Mouse (Mus musculus): ENCODE measurements around the gene Tbc1d1. TPM values are rescaled to one million over a fixed set of nuclear protein-coding genes. Genes with fewer than 3 reads are reported as not detected.

The Tbc1d1 gene
- polyA plus RNA-seq, 1 experiment from 2014 or later: 38.3 TPM

GRCm38 (mm10) chr5:64168990-64169540 is 13.0 kb downstream of the Tbc1d1 start:
- Histone ChIP-seq H3K4me3 (no peak overlapping the region), H3K27me3 (ENCODE audit: insufficient read depth, poor library complexity, severe bottlenecking) (no peaks in the 10 kb centered on the region), H3K36me3 (no peaks in the 10 kb centered on the region), H3K4me1 (no peaks in the 10 kb centered on the region), H3K9me3 (no peaks in the 10 kb centered on the region), H3K27ac (no peak overlapping the region)
- DNase-seq (ENCODE audit: low spot score): no peak
- WGBS: 90% methylated on average over 10 of the region's 10 CpGs

DNA sequence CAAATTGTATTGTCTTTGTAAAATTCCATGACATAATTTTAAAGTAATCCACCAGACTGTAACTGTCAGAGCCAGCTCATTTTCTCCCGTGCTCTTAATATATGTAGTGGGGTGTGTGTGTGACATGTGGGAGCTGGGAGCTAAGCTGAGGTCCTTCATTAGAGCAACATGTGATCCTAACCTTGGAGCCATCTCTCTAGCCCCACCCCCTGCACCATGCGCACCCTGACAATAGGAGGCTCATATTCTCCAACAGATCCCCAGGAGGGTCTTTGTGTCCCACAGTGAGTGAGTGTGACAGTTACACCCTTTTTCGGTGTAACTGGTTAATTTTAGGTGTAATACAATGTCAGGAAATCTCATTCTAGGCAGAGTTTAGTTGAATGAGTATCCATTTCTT is 16.8 kb downstream of the Tbc1d1 start:
- Histone ChIP-seq H3K36me3 (no peaks in the 10 kb centered on the region), H3K9me3 (no peaks in the 10 kb centered on the region), H3K4me3 (no peak overlapping the region), H3K27ac (no peak overlapping the region), H3K27me3 (ENCODE audit: insufficient read depth, poor library complexity, severe bottlenecking) (no peaks in the 10 kb centered on the region), H3K4me1 (no peaks in the 10 kb centered on the region)
- 69% methylated on average over 3 of the region's 3 CpGs for WGBS
- DNase-seq (ENCODE audit: low spot score): no peak

- DNase-seq (ENCODE audit: low spot score): no peak
- Histone ChIP-seq H3K36me3 (no peaks in the 10 kb centered on the region), H3K27ac (no peak overlapping the region), H3K4me1 (no peaks in the 10 kb centered on the region), H3K9me3 (no peaks in the 10 kb centered on the region), H3K27me3 (ENCODE audit: insufficient read depth, poor library complexity, severe bottlenecking) (no peaks in the 10 kb centered on the region), H3K4me3 (no peak overlapping the region)
- WGBS: 78% methylated on average over 16 of the region's 16 CpGs
These were observed 17.2 kb downstream of the Tbc1d1 start for GRCm38 (mm10) chr5:64173302-64173701.

DNA sequence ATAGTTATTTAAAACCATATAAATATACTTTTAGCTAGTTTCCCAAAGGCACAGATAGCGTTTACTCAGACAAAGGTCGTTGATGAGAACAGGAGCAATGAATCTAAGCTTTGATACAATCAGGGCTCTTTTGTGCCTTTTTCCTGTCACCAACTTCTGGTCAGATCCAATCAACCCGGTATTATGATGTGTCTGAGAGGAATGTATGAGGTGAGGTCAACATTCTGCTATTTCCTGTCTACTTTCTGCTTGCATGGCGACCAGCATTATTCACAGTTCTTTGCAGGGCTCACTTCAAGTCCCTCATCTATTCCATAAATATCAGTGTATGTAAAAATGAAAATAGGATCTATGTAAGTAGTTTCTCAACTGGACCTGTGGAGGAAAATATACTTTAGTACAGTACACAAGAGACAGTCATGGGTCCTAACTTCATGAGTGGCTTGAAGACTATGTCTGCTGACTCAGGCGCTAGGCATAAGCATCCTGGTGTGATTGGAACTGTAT is 18.4 kb downstream of the Tbc1d1 start:
- Histone ChIP-seq H3K4me3 (no peak overlapping the region), H3K4me1 (no peaks in the 10 kb centered on the region), H3K36me3 (no peaks in the 10 kb centered on the region), H3K27ac (no peak overlapping the region), H3K9me3 (no peaks in the 10 kb centered on the region), H3K27me3 (ENCODE audit: insufficient read depth, poor library complexity, severe bottlenecking) (no peaks in the 10 kb centered on the region)
- WGBS: 67% methylated on average over 5 of the region's 5 CpGs
- no peak for DNase-seq (ENCODE audit: low spot score)

GRCm38 (mm10) chr5:64180548-64180947 is 24.4 kb downstream of the Tbc1d1 start:
- no peak overlapping the region for H3K27ac ChIP-seq
- H3K4me3 ChIP-seq: no peak overlapping the region
- H3K36me3 ChIP-seq: no peaks in the 10 kb centered on the region
- WGBS: 78% methylated on average over 8 of the region's 8 CpGs
- H3K4me1 ChIP-seq: no peaks in the 10 kb centered on the region; the same call in none of the 2 replicates
- H3K27me3 ChIP-seq (ENCODE audit: insufficient read depth, poor library complexity, severe bottlenecking): no peaks in the 10 kb centered on the region
- DNase-seq (ENCODE audit: low spot score): no peak
- no peaks in the 10 kb centered on the region for H3K9me3 ChIP-seq

- H3K27ac ChIP-seq: no peak overlapping the region
- H3K4me3 ChIP-seq: no peak overlapping the region
- no peaks in the 10 kb centered on the region for H3K36me3 ChIP-seq
- no peaks in the 10 kb centered on the region for H3K27me3 ChIP-seq (ENCODE audit: insufficient read depth, poor library complexity, severe bottlenecking)
- H3K9me3 ChIP-seq: no peaks in the 10 kb centered on the region
- DNase-seq (ENCODE audit: low spot score): no peak
- WGBS: 75% methylated on average over 4 of the region's 4 CpGs
- H3K4me1 ChIP-seq: peaks cover 4% of the 10 kb centered on the region
These were observed 27.6 kb downstream of the Tbc1d1 start for GRCm38 (mm10) chr5:64183712-64184111.

DNA sequence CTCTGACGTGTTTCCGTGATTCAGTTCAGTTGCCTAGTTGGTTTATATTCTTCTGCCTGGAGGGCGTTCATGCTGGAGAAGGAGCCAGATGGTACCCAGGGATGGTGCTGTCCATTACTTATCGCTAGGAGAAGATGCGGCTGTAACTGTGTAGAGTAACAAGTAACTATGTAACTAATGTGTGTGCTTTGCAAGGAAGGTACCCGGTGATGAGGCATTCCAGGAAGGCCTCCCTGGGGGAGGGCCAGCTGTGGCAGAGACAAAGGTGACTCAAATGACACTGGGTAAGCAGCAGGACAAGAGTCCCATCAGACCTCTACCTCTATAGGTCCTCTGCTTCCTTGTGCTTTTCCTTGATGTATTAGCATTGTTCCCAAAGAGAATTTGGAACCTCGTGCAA is 29.2 kb downstream of the Tbc1d1 start:
- Histone ChIP-seq H3K9me3 (no peaks in the 10 kb centered on the region), H3K36me3 (no peaks in the 10 kb centered on the region), H3K4me3 (no peak overlapping the region), H3K4me1 (peaks cover 4% of the 10 kb centered on the region), H3K27me3 (ENCODE audit: insufficient read depth, poor library complexity, severe bottlenecking) (no peaks in the 10 kb centered on the region), H3K27ac (no peak overlapping the region)
- DNase-seq (ENCODE audit: low spot score): no peak
- 64% methylated on average over 7 of the region's 7 CpGs for WGBS

- H3K36me3 ChIP-seq: peaks cover 9% of the 10 kb centered on the region
- H3K9me3 ChIP-seq: 0 out of 2 replicates have a peak, but pooled peaks cover 6% of the 10 kb centered on the region
- H3K4me3 ChIP-seq: no peak overlapping the region
- H3K4me1 ChIP-seq: peaks cover 4% of the 10 kb centered on the region; the same call in 1 of the 2 replicates
- H3K27ac ChIP-seq: no peak overlapping the region
- no peaks in the 10 kb centered on the region for H3K27me3 ChIP-seq (ENCODE audit: insufficient read depth, poor library complexity, severe bottlenecking)
- WGBS: 75% methylated on average over 5 of the region's 5 CpGs
- no peak for DNase-seq (ENCODE audit: low spot score)
These were observed 30.5 kb downstream of the Tbc1d1 start for GRCm38 (mm10) chr5:64186566-64186965.

GRCm38 (mm10) chr5:64188083-64188648 is 32.1 kb downstream of the Tbc1d1 start:
- no peak overlapping the region for H3K4me3 ChIP-seq
- H3K27me3 ChIP-seq (ENCODE audit: insufficient read depth, poor library complexity, severe bottlenecking): no peaks in the 10 kb centered on the region
- H3K4me1 ChIP-seq: peaks cover 4% of the 10 kb centered on the region; the same call in 1 of the 2 replicates
- H3K27ac ChIP-seq: no peak overlapping the region
- peaks cover 9% of the 10 kb centered on the region for H3K36me3 ChIP-seq
- 0 out of 2 replicates have a peak, but pooled peaks cover 6% of the 10 kb centered on the region for H3K9me3 ChIP-seq
- 57% methylated on average over 3 of the region's 3 CpGs for WGBS
- DNase-seq (ENCODE audit: low spot score): no peak

- Histone ChIP-seq H3K27me3 (ENCODE audit: insufficient read depth, poor library complexity, severe bottlenecking) (no peaks in the 10 kb centered on the region), H3K27ac (no peak overlapping the region), H3K36me3 (peaks cover 9% of the 10 kb centered on the region), H3K4me3 (no peak overlapping the region), H3K9me3 (0 out of 2 replicates have a peak, but pooled peaks cover 6% of the 10 kb centered on the region), H3K4me1 (0 out of 2 replicates have a peak, but pooled peaks cover 4% of the 10 kb centered on the region)
- no peak for DNase-seq (ENCODE audit: low spot score)
- 94% methylated on average over 5 of the region's 5 CpGs for WGBS
These were observed 34.8 kb downstream of the Tbc1d1 start for GRCm38 (mm10) chr5:64190892-64191291.

DNA sequence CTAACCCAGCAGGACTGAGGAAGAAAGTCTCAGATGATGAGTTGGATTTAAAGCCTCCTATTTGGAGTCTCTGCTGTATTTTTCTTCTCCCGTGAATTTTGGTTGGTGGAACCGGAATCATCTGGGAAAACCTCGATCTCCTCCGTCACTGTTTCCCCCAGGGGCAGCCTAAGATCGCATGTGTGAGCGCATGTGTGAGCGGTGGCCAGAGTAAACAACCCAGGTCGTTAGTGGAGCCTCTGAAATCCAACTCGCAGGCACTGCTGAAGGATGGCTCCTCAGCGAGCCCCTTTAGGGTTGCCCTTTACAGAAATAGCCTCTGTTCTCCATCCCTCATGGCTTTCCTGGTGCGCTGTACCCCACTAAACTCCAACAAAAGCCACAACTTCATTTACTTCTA is 37.2 kb downstream of the Tbc1d1 start:
- 49% methylated on average over 11 of the region's 11 CpGs for WGBS
- Histone ChIP-seq H3K27me3 (ENCODE audit: insufficient read depth, poor library complexity, severe bottlenecking) (no peaks in the 10 kb centered on the region), H3K9me3 (0 out of 2 replicates have a peak, but pooled peaks cover 6% of the 10 kb centered on the region), H3K27ac (no peak overlapping the region), H3K4me3 (no peak overlapping the region), H3K4me1 (peaks cover 10% of the 10 kb centered on the region; the same call in 1 of the 2 replicates), H3K36me3 (peaks cover 9% of the 10 kb centered on the region)
- DNase-seq (ENCODE audit: low spot score): peak; percentile 70

DNA sequence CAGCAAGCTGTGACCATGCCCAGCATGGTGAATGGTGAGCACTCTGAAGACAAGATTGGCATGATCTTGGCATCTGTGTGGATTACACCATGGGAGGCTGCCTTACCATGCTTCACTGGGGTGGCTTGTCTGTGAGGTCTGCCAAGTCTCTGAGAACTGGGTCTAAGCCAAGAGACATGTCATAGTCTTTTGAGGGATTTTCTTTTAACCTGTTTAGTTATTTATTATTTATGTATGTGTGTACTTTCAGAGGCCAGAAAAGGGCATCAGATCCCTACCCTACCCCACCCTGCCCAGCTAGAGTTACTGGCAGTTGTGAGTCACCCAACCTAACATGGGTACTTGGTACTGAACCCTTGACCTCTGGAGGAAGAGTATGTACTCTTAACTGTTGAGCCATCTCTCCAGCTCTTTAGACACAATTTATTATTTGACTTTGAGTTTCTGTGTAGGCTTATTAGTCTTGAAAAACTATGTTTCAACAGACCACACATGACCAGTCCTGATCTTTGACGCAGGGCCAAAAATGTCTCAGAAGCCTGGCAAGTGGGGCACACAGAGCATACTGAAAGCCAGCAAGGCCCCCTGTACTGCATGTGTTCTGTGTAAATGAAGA is 40.3 kb downstream of the Tbc1d1 start:
- Histone ChIP-seq H3K27ac (peak overlapping the region; percentile 42; the same call in 1 of the 2 replicates), H3K4me1 (peaks cover 14% of the 10 kb centered on the region; the same call in 1 of the 2 replicates), H3K4me3 (no peak overlapping the region), H3K9me3 (no peaks in the 10 kb centered on the region), H3K27me3 (ENCODE audit: insufficient read depth, poor library complexity, severe bottlenecking) (no peaks in the 10 kb centered on the region), H3K36me3 (peaks cover 1% of the 10 kb centered on the region)
- no peak for DNase-seq (ENCODE audit: low spot score)
- 98% methylated on average over 1 of the region's 1 CpGs for WGBS

DNA sequence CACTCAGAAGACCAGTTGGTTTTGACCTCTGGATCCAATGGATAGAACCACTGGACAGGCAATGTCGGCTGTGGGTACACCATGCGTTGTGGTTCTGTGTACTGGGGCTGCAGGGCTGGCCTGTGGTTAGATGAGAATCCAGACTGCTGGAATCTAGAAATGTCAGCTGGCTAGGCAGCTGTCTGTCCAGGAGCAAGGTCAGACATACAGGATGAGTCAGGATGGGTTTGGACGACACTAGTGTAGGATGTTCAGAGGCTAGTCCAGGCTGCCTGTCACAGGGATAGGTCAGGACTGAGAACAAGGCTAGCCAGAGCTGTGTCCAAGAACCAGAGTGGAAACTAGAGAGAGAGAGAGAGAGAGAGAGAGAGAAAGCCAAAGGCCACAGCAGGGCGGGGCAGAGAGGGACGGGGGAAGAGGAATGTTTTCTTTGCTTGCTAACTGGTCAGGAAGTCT is 40.8 kb downstream of the Tbc1d1 start:
- no peaks in the 10 kb centered on the region for H3K36me3 ChIP-seq
- H3K27ac ChIP-seq: peak overlapping the region; percentile 42; the same call in 1 of the 2 replicates
- H3K4me3 ChIP-seq: no peak overlapping the region
- no peaks in the 10 kb centered on the region for H3K27me3 ChIP-seq (ENCODE audit: insufficient read depth, poor library complexity, severe bottlenecking)
- H3K9me3 ChIP-seq: no peaks in the 10 kb centered on the region
- WGBS: 60% methylated on average over 5 of the region's 5 CpGs
- DNase-seq (ENCODE audit: low spot score): peak; percentile 69
- peaks cover 14% of the 10 kb centered on the region; the same call in 1 of the 2 replicates for H3K4me1 ChIP-seq

Measured in heart, embryonic 10.5 days (tissue).